Mouse (Mus musculus) heart, embryonic 16.5 days (tissue): ENCODE data around the gene Gltp. TPM values are rescaled to one million over a fixed set of nuclear protein-coding genes. Genes with fewer than 3 reads are reported as not detected.

Experiments used
- ATAC-seq: fragments of 200-750 bp; cut with Nextera tagmentation; replicated peaks from 2 replicates; pipeline ENCODE4 v1.8.0; 2017; ENCODE audit warnings: moderate number of reproducible peaks; ENCODE audit not compliant: insufficient read depth, low FRiP score; ENCODE audit errors: extremely low read depth
- H3K27ac ChIP-seq: fragments of 300-500 bp; sonication (generic); 2 replicates; pipeline ENCODE4 v1.5.1; 2014; ENCODE audit warnings: mild to moderate bottlenecking, low read length, control low read depth, moderate library complexity
- H3K27me3 ChIP-seq: fragments of 300-500 bp; sonication (generic); 2 replicates; pipeline ENCODE4 v1.6.1; 2014; ENCODE audit warnings: low read length, mixed read lengths; ENCODE audit not compliant: control insufficient read depth, insufficient read depth
- H3K36me3 ChIP-seq: fragments of 300-500 bp; sonication (generic); 2 replicates; pipeline ENCODE4 v1.6.1; 2014; ENCODE audit not compliant: control insufficient read depth, insufficient read depth
- H3K4me1 ChIP-seq: fragments of 300-500 bp; sonication (generic); 2 replicates; pipeline ENCODE4 v1.6.1; 2014; ENCODE audit warnings: low read length, mixed read lengths; ENCODE audit not compliant: control insufficient read depth, insufficient read depth
- H3K4me2 ChIP-seq: fragments of 300-500 bp; sonication (generic); 2 replicates; pipeline ENCODE4 v1.6.1; 2014; ENCODE audit warnings: low read depth, mild to moderate bottlenecking, control low read depth, low read length
- H3K4me3 ChIP-seq: fragments of 300-500 bp; sonication (generic); 2 replicates; pipeline ENCODE4 v1.5.1; 2014; ENCODE audit warnings: mild to moderate bottlenecking, control low read depth, low read length
- H3K9ac ChIP-seq: fragments of 300-500 bp; sonication (generic); 2 replicates; pipeline ENCODE4 v1.6.1; 2014; ENCODE audit warnings: low read length, control low read depth
- H3K9me3 ChIP-seq: fragments of 300-500 bp; sonication (generic); replicated peaks from 2 replicates; pipeline ENCODE4 v1.6.1; 2016; ENCODE audit warnings: low read length; ENCODE audit not compliant: control insufficient read depth
- WGBS: fragments of 180-500 bp; shearing (Covaris S2); extraction: QIAGEN DNeasy Blood & Tissue Kit; methylation state at CpG from one replicate; pipeline ENCODE4 v1.1.7; 2014; 5-methylcytosine and 5-hydroxymethylcytosine counted together
- polyA plus RNA-seq: library from polyadenylated mRNA; unstranded; fragments of >200 nt; fragmentation: Nextera tagmentation; extraction: Ambion mirVana; gene quantifications from 2 replicates; pipeline ENCODE4 v1.2.1, GENCODE M21; 2015

Gltp gene
- polyA plus RNA-seq, 1 experiment from 2014 or later: 69.2 TPM

DNA sequence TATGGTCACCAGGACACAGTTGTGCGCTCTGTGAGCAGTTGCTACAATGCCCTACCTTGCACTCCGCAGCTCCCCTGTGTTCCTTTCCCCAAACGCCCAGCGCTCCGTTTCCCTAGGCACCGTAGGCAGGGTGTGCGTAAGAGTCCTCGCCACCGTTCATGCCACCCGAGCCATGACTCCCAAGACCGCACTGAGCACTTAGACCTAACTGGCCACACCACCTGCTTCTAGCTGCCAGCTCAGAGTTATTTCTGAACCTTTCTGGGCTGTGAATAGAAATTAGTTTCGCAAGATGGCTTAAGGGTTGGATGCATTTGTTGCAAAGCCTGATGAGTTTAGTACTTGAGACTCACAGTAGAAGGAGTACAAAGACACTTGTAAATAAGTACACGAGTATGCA, 32.1 kb upstream of the Gltp start:
- H3K9me3 ChIP-seq: peaks cover 6% of the 10 kb centered on the region; the same call in 1 of the 2 replicates
- peaks cover 25% of the 10 kb centered on the region for H3K36me3 ChIP-seq
- H3K4me1 ChIP-seq: no peaks in the 10 kb centered on the region
- H3K27me3 ChIP-seq: no peaks in the 10 kb centered on the region
- no peak overlapping the region for H3K4me3 ChIP-seq
- no peak overlapping the region for H3K27ac ChIP-seq
- H3K4me2 ChIP-seq: no peak overlapping the region
- H3K9ac ChIP-seq: no peak overlapping the region
- ATAC-seq: no peak
- WGBS: 92% methylated on average over 13 of the region's 13 CpGs

DNA sequence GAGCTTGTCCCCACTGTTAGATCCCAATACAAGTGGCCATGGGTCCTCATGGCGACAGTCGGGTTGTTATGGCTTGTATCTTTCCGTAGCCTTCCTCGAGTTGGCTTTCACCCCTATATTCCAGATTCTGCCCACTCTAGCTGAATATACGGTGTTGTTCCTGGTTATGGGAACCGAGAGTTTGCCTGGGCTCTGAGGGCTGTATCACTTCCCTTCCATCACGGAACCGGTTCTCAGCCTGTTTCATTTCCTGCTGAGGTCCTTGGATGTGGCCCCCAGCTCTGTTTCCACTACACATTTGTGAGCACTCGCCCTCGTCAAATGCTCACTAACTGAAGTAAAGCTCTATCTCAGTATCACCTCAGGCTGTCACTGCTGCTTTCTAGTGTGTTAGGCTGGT, 31.2 kb upstream of the Gltp start:
- no peak overlapping the region for H3K4me3 ChIP-seq
- no peaks in the 10 kb centered on the region for H3K4me1 ChIP-seq
- no peak overlapping the region for H3K9ac ChIP-seq
- 85% methylated on average over 10 of the region's 10 CpGs for WGBS
- H3K27me3 ChIP-seq: no peaks in the 10 kb centered on the region
- H3K4me2 ChIP-seq: no peak overlapping the region
- H3K9me3 ChIP-seq: peaks cover 6% of the 10 kb centered on the region; the same call in 1 of the 2 replicates
- H3K27ac ChIP-seq: no peak overlapping the region
- no peak for ATAC-seq
- H3K36me3 ChIP-seq: peaks cover 33% of the 10 kb centered on the region

DNA sequence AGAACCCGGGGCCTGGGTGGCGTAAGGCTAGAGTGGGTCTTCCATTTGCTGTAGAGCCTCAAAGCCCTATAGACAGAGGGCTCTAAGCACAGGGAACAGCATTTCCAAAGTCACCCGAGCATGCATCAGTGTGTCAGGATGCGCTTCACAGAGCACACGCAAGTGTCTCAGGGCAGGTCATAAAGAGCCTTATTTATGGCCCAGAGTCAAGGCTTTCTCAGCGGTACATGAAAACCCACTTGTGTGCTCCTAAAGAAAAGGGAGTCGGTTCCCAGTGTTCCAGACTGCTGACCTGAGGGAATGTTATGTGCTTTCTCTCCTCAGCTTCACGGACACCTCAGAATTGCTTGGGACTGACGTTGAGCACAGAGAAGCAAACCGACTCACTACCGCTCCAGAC, 30.0 kb upstream of the Gltp start:
- Histone ChIP-seq H3K36me3 (peaks cover 40% of the 10 kb centered on the region), H3K27ac (no peak overlapping the region), H3K27me3 (no peaks in the 10 kb centered on the region), H3K4me3 (no peak overlapping the region), H3K9ac (no peak overlapping the region), H3K9me3 (peaks cover 6% of the 10 kb centered on the region; the same call in 1 of the 2 replicates), H3K4me2 (no peak overlapping the region), H3K4me1 (no peaks in the 10 kb centered on the region)
- ATAC-seq: no peak
- WGBS: 94% methylated on average over 11 of the region's 11 CpGs

- Histone ChIP-seq H3K36me3 (peaks cover 46% of the 10 kb centered on the region), H3K9ac (no peak overlapping the region), H3K27ac (no peak overlapping the region), H3K4me1 (no peaks in the 10 kb centered on the region), H3K4me2 (no peak overlapping the region), H3K4me3 (no peak overlapping the region), H3K9me3 (peaks cover 6% of the 10 kb centered on the region; the same call in 1 of the 2 replicates), H3K27me3 (no peaks in the 10 kb centered on the region)
- ATAC-seq: no peak
- WGBS: 89% methylated on average over 6 of the region's 6 CpGs
Observed at GRCm38 (mm10) chr5:114719928-114720270, 29.1 kb upstream of the Gltp start.

GRCm38 (mm10) chr5:114719003-114719927, 28.5 kb upstream of the Gltp start:
- Histone ChIP-seq H3K9me3 (peaks cover 2% of the 10 kb centered on the region; the same call in 1 of the 2 replicates), H3K27me3 (no peaks in the 10 kb centered on the region), H3K9ac (no peak overlapping the region), H3K4me2 (no peak overlapping the region), H3K36me3 (peaks cover 51% of the 10 kb centered on the region), H3K4me3 (no peak overlapping the region), H3K4me1 (no peaks in the 10 kb centered on the region), H3K27ac (no peak overlapping the region)
- no peak for ATAC-seq
- 85% methylated on average over 20 of the region's 20 CpGs for WGBS

DNA sequence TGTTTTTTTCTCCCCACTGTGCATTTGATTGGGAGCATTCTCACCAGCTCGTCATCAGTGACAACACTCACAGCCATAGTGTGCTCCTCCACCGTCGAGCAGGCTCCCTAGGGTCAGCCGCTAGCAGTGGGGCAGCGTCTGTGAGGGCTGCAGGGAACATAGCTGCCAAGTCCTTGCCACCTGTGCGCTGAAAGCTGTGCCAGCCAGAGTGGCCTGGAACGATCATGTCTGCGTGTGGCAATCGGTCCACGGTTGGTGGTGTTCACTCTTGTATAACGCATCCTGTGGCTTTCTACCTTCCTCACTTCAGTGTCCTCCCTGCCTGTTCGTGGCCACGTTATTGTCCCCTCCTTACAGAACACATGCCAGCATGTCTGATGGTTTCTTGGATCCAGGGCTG, 27.7 kb upstream of the Gltp start:
- Histone ChIP-seq H3K27me3 (no peaks in the 10 kb centered on the region), H3K4me2 (no peak overlapping the region), H3K4me1 (no peaks in the 10 kb centered on the region), H3K9ac (no peak overlapping the region), H3K9me3 (no peaks in the 10 kb centered on the region), H3K36me3 (peaks cover 54% of the 10 kb centered on the region), H3K27ac (no peak overlapping the region), H3K4me3 (no peak overlapping the region)
- WGBS: 88% methylated on average over 13 of the region's 13 CpGs
- no peak for ATAC-seq

GRCm38 (mm10) chr5:114717937-114718336, 27.2 kb upstream of the Gltp start:
- Histone ChIP-seq H3K9ac (no peak overlapping the region), H3K9me3 (no peaks in the 10 kb centered on the region), H3K4me2 (no peak overlapping the region), H3K36me3 (peaks cover 58% of the 10 kb centered on the region), H3K27me3 (no peaks in the 10 kb centered on the region), H3K4me3 (no peak overlapping the region), H3K27ac (no peak overlapping the region), H3K4me1 (no peaks in the 10 kb centered on the region)
- WGBS: 90% methylated on average over 8 of the region's 8 CpGs
- ATAC-seq: no peak

DNA sequence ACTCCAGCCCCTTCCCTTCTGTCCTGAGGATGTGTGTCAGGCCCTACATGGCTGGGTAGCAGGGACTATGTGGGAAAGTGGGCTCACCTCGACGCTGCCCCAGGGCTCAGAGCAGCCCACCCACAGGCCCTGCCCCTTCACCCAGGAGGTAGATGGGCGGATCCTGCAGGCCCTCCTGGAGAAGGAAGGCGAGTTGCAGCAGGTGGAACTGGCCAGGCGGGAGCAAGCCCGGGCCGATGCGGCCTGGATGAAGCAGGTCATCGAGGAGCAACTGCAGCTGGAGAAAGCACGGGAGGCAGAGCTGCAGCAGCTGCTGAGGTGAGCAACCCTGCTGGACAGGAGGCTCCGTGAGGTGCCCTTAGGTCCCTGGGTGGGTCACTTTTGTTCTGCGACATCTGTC, 26.5 kb upstream of the Gltp start:
- Histone ChIP-seq H3K4me1 (no peaks in the 10 kb centered on the region), H3K27me3 (no peaks in the 10 kb centered on the region), H3K9ac (no peak overlapping the region), H3K36me3 (peaks cover 58% of the 10 kb centered on the region), H3K4me2 (no peak overlapping the region), H3K4me3 (no peak overlapping the region), H3K27ac (no peak overlapping the region), H3K9me3 (no peaks in the 10 kb centered on the region)
- 90% methylated on average over 12 of the region's 12 CpGs for WGBS
- no peak for ATAC-seq

GRCm38 (mm10) chr5:114714551-114714950, 23.8 kb upstream of the Gltp start:
- no peak overlapping the region for H3K4me2 ChIP-seq
- no peaks in the 10 kb centered on the region for H3K27me3 ChIP-seq
- 93% methylated on average over 18 of the region's 18 CpGs for WGBS
- H3K9ac ChIP-seq: no peak overlapping the region
- no peak overlapping the region for H3K27ac ChIP-seq
- no peak for ATAC-seq
- H3K4me1 ChIP-seq: no peaks in the 10 kb centered on the region
- no peaks in the 10 kb centered on the region for H3K9me3 ChIP-seq
- no peak overlapping the region for H3K4me3 ChIP-seq
- H3K36me3 ChIP-seq: peaks cover 51% of the 10 kb centered on the region
